Mouse (Mus musculus): Measurements from ENCODE around the gene Tmbim4.

Gene Tmbim4

DNA sequence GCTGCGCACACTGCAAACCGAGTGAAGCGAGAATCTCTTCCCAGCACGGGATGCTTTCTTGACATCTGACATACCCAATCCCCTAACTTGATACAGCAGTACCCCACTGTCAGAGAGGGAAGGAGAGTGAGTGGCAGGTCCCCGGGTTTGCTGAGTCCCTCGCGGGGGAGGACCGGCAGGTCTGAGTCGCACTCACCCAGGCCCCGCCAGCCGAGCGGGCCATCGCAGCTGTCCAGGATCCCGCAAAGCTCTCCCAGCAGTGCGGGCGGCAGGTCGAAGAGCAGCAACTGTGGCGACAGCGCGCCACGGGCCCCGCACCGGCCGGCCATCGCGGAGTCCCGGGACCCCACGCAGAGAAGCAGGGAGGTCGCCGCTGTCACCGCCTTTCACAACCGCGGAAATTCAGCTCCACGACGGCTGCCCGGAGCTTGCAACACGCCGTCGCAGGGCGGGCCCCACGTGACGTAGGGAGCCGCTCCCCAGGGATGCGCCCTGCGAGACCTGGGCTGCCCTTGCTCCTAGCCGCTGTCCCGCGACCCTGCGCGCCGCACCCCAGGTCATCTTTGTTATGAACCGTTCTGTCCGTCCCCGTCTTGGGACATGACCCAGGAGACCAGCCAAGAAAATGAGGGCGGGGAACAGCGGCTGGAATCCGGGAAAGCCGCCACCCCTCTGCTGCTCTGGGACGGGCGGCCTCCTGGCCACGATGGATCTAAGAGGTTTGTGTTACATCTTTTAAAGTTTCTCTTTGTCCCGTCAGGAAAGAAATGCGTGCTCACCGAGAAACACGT lies at the start of gene Tmbim4:
Tmbim4 (plus strand) TSS at position 460 of the 791 bp plus-strand sequence.
- peak; percentile 44 for DNase-seq (ENCODE audit: low spot score)

DNA sequence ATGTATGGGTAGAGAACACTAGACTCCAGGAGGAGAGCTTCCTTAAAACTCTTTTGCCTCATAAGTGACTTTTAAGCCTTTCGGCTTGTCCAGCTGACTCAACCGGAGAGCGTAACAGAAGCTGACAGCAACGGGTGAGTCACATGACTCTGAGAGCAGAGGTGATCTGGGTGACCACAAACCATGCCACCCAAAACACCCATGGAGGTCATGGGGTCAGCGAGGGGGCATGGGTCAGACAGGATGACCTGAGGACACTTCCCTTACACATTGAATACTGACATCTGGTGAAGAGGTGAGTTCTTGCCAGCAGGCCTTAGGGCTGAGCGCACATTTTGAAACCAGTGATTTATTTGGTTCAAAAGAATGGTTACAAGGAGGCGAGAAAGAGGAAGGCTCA lies 49.7 kb upstream of the Tmbim4 start:
- DNase-seq (ENCODE audit: low spot score), result no peak

DNA sequence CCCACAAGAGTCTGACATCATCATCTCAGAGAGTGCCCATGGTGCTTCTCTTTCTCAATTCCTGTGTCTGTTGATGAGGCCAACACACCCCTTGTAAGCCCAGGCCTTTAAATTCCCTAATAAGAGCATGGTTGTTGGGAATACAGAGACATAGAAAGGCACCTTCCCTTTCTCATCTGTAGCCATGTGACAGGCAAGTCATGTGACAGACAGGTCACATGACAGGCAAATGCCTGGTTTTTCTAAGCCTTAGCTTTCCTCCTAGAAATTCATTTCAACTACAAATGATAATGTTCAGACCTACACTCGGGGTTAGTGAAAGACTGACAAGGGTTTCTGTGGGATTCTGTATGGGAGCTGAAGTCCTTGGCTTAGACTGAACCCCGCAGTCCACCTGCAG lies 47.5 kb upstream of the Tmbim4 start:
- no peak for DNase-seq (ENCODE audit: low spot score)

DNA sequence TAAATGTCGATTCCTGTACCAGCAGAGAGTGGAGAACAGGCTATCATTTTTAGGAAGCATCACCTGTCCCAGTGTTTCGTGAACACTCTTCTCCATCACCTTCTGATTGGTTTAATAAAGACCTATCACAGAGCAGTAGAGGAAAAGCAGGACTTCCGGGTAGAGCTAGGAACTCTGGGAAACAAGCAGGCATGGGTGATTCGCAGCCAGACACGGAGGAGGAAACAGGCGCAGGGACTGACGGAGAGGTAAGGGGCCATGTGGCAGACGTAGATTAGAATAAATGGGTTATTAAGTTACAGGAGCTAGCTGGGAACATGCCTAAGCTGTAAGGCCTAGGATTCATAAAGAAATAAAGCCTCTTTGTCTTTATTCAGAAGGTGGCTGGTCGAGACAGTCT lies 40.9 kb upstream of the Tmbim4 start:
- no peak for DNase-seq (ENCODE audit: low spot score)

DNA sequence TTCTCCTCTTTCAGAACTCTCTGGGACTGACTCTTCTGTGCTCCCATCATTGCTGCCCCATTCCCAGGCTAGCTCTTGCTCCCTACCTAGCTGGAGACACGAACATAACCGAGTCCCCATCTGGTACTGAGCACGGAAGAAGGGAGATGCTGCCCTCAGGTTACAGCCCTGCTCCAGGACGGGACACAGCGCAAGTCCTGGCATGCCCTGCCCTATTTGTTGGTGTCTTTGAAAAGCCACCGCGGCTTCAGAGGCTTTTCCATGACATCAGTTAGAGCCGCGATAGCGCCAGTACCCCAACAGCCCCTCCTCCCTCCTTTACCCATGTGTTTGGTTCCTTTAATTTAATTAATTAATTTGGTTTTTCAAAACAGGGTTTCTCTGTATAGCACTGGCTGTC lies 38.5 kb upstream of the Tmbim4 start:
- no peak for DNase-seq (ENCODE audit: low spot score)

DNA sequence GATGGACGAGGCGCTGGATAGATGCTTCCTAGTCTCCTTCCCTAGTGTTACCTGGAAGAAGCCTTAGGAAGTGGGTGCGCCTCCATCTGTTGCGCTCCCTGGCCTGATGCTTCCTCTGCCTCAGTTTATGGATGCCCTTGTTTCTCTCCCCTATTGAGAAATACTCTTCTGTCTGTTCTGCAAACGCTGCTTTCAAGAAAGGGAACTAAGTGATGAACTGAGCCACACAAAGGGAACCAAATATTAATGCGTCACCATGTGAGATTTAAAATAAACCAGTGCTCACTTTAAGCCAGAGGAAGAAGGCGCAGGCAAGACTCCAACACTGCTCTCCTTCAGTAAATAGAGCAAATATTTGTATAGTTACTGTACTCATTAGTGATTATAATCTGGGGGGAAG lies 37.9 kb upstream of the Tmbim4 start:
- DNase-seq (ENCODE audit: low spot score), result no peak

DNA sequence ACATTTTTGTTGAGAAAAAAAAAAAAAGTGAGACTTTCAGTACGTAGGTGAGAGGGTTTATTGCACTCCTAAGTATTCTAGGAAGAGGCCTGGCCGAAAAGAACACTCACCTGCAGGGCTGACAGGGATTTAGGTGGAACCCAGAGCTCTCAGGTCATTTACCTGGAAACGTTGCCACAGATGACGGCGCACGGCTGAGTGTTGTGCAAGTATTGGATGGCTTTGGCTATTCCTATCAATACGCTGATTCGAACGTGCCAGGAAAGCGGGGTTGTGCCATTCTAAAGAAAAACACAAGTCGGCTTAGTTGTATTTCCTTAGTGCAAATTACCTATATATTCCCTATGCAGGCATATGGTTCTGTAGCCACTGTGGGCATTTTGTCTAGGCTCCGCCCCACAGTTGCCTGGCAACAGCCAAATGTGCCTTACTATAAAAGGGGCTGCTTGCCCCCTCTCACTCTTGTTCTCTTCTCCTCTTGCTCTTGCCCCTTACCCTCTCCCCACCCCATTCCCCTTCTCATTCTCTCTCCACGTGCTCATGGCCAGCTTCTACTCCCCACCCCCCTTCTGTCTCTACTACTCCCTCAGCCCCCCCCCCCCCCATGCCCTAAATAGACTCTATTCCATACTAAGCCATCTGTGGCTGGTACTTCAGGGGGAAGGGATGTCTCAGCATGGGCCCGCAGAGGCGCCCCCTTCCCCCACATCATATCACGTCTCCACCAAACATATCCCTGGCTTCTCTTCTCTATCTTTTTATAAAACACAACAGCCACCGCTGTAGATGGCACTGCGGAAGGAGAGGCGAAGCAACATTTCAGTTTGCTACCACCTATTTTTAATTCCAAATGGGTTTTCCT lies 36.2 kb upstream of the Tmbim4 start:
- DNase-seq (ENCODE audit: low spot score), result no peak

DNA sequence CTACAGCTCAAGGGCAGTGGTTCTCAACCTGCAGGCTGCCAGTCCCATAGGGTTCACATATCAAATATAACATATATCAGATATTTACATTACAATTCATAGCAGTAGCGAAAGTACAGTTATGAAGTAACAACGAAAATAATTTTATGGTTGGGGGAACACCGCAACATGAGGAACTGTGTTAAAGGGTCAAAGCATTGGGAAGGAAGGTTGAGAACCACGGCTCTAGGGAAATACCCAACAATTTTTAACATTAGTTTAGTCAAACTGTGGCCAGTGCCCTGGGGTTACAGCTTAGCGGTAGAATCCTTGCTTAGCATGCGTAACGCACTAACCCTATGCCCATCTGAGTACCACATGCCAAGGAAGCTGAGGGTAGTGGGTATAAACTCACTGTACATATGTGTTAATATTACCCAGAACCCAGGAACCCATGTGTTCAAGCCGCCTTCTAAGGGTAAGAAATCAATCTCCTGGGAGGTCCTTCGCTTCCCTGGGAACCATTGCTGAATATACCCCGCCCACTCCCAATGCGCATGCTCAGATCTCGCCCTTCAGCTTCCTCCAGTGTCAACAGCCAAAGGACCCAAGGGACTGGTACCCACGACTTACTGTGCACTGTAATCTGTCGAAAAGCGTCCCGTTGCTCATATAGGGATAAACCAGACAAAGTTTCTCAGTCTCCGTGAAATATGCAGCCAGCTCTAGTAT lies 35.4 kb upstream of the Tmbim4 start:
- DNase-seq (ENCODE audit: low spot score), result no peak

DNA sequence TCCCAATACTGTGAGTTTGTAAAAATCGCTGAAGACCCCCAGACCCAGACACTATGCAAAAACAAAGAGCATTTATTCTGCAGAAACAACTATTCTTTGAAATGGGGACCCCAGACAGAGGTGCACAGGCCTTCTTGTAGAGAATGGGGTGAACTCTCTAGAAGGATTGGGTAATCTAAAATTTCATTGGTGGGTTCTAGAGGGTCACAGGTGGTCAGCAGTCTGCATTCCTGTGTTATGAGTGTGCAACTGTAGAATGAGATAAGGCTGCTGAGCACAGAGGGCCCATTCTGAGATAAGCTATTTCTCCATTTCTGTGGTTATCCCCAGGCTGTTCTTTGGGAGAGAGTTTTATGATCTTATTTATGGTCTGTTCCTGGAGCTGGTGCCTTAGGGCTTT lies 33.3 kb upstream of the Tmbim4 start:
- DNase-seq (ENCODE audit: low spot score), result no peak

DNA sequence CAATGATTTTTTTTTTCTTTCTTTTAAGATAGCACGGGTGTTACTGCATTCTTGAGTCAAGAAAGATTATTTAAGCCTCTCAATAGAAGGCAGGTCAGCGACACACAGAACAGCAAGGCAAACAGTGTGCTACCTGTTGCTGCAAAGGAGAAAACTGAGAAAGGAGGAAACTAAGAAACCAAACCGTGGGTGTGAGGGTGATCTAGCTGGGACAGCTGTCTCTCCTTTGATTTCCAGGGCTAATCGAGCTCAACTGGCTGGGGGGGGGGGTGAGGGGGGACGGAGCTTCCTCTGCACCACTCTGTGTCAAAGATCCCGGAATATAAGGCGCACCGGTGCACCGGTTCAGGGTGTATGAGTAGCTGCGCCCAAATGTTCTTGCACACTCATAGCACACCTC lies 32.3 kb upstream of the Tmbim4 start:
- no peak for DNase-seq (ENCODE audit: low spot score)

DNA sequence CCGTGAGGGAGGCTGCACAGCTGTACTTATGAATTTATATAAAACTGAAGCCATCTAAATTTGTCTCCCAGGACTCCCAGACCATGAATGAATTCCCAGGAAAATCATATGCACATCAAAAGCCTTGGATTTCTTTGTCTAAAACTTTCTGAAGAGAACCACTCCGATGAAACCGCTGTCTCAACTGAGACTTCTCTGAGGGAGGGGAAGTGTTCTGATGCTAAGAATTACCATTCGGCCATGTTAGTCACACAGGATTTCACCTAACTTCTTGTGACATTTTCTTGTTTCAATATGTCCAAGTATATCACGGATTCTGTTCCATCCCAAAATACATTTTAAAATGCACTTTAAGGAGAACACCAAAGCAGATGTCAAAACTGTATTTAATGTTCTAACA lies 31.5 kb upstream of the Tmbim4 start:
- no peak for DNase-seq (ENCODE audit: low spot score)

DNA sequence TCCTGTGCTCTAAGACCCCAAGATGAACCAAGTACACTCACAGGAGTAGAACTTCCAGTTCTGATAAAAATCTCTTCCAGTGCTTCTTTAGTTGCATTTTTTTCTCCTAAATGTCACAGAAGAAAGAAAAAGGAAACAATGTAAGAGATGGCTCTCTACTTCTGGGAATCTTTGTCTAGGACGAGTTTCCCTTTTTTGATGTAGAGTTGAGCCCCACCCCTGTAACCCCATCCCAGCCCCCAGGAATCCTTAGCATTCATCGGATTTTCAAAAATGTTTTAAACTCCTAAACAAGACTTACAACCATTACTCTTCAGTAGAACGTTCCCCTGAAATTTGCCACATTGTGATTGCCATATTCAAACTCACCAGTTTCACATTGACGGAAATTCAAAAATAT lies 31.1 kb upstream of the Tmbim4 start:
- DNase-seq (ENCODE audit: low spot score), result no peak

DNA sequence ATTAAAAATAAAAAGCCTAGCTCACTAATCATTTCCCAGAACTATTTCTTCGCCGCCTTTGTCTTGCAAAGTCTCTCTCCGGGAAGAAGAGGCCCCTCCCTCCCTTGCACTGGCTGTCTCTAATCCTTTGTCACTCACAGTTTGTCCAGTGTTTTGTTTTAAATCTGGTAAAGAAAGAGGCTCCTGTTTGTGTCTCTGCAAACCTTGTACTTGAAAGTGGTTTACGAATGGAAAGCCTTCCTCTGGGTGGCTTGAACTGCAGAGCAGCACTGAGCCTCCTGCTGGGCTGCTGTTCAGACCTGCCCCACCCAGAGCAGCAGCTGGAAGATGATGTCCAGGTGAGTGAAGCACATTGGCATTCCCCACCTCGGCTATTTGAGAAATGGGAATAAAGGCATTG lies 30.1 kb upstream of the Tmbim4 start:
- DNase-seq (ENCODE audit: low spot score), result no peak

DNA sequence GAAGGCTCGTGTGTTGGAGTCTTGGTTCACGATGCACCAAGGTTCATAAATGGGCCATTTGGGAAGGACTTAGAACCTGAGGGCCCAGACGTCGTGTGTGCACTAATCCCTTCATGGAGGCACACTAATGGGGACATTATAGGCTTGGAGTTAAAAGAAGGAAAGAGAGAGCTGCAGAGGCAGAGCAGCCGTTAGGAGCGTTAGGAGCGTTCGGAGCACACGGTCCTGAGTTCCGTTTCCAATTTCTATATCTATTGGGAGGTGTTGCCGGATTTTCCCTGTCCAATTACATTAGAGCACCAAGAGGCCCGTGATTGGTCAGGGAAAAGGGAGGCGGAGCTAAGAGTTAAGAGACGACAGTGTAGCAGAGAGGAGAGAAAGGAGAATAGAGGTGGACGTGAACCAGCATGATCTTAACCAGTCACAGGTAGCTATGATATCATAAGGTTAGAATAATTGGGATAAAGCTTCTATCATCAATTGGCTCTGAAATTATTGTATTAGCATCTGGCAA lies 27.1 kb upstream of the Tmbim4 start:
- no peak for DNase-seq (ENCODE audit: low spot score)

DNA sequence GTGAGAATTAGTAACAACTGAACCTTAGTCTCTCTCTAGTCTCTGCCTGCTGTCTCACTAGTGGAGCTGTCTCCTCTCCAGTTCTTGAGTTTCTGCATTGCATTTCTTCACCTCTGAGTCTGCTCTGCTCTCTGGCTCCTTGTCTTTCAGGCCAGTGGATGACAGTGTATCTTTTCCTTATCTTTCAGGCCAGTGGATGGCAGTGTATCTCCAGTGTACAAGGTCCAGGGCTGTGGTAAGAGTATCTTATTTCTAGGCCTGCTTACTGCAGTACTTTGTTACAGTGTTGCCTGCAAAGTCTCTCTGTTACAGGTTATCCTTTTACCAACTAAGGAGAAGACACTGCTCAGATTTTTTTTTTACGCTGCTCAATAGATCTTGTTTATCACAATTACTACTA lies 18.5 kb upstream of the Tmbim4 start:
- peak; percentile 36 for DNase-seq (ENCODE audit: low spot score)

DNA sequence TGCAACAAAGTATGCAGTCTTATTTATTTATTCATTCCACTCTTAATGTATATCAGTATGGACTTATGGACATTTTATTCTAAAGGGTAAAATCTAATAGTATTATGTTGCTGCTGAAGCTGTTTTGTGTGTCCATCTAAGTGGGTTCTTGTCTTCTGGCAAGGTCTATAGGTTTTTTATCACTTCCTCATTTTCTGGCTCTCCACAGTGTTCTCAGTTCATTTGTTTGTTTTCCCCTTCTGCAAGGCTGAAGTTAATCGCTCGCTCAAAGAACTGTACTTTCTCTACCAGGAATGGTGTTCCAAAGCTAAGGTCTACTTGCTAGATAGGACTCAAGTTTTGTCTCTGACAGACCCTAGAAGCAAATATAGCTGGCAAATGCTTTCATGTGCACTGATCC lies 18.0 kb upstream of the Tmbim4 start:
- DNase-seq (ENCODE audit: low spot score), result no peak

DNA sequence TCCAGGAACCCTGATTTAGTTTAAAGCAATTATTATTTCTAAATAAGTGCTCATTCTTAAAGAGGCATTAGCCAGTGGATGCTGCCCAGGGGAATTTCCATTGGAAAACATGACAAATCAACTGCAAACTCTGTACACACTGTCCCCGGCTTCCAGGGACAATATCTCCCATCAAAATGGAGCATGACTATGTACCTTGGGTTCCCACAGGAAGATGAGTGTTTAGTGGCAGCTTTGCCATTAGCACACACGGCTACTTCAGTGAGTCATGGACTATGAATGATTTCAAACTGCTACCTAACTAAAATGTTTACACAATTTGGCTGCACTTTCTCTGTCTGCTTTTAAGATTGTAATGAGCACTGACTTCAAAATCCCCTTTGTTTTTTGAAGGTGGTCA lies 12.9 kb upstream of the Tmbim4 start:
- no peak for DNase-seq (ENCODE audit: low spot score)

DNA sequence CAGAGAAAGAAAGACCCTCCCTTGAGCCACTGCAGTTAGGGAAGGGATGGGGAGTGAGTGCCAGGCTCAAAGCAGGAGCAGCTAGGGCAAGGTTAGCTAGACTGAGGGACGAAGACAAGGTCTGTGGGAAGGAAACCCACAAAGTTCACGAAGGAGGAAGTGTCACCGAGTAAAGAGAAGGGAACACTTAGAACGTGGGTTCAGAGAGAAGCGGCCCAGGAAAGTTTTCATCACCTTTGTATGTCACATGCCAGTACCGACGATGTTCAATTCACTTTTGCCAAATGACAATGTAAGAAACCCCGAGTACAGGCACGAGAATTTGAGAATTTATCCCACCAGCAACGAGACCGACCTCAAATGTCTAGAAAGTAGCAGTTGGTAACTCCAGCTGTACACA lies 12.1 kb upstream of the Tmbim4 start:
- DNase-seq (ENCODE audit: low spot score), result peak; percentile 11

DNA sequence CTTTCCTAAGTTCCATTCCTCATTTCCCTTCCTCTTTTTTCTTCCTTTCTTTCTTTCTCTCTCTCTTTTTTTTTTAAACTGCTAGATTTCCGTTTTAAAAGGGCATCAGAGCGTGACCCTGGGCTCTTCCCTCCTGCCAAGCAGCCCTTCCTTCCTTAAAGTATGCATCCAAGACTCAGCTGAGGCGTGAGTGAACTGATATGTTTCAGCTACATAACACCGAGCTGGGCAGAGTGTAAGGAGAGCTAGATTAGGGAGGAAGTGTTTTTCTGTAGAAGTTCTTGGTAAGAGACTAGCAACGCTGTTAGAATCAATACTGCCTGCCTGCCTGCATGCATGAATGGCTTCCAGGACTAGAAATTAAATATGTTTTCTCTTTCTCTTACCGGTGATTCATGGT lies 11.6 kb upstream of the Tmbim4 start:
- DNase-seq (ENCODE audit: low spot score), result no peak

DNA sequence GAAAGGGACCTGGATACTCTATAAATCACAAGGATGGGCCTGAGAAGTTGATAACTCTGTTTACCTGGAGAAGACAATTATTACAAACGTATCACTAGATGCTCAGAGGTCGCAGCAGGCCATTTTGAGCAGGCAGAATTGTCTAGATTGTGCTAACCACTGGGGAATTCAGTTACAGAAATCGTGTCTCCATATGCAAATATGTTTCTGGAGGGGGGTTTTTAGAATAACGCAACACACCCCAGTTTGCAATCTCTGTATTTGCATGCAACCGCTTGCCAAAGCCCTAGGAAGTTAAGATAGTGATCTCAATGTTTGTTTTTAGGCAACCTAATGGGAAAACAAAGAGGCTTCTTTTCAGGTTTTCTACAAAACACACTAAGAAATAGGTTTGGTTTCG lies 10.2 kb upstream of the Tmbim4 start:
- DNase-seq (ENCODE audit: low spot score), result no peak

DNA sequence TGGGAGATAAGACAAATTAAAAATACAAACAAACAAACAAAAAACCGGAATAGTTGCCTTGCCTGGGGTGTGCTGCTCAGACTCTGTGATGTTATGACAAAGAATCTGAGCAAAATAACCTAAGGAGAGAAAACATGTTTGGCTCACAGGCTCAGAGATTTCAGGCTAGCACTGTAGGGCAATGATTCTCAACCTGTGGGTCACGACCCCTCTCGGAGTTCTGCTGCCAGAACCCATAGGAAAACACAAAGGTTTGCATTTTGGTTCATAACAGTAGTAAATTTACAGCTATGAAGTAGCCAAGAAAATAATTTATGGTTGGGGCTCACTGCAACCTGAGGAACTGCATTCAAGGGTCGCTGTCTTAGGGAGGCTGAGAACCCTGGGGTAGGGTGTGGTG lies 9.1 kb upstream of the Tmbim4 start:
- no peak for DNase-seq (ENCODE audit: low spot score)

DNA sequence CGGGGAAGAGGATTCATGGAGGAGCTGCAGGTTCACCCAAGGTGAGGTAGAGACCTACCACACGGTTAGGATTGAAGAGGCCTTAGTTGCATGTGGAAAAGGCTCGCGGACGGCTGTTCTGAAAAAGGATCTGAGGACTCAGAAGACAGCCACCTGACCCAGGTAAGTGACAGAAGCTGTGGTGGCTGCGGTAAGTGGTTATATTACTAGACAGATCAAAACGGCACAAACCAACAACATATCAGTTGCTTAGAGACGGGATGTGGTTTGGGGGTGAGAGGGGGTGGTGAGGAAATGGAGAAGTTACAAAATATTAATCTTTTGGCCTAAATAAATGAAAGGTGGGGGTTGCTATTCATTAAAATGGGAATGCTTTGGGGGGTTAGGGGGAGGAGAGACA lies 8.1 kb upstream of the Tmbim4 start:
- peak; percentile 83 for DNase-seq (ENCODE audit: low spot score)
